Mouse (Mus musculus) liver, embryonic 14.5 days (tissue): ENCODE measurements around the gene Cdc34. TPM values are rescaled to one million over a fixed set of nuclear protein-coding genes. Genes with fewer than 3 reads are reported as not detected.

Source experiments
- ATAC-seq: fragments of 200-750 bp; cut with Nextera tagmentation; 2 replicates; pipeline ENCODE4 v1.8.0; 2017; ENCODE audit warnings: moderate number of reproducible peaks, mild to moderate bottlenecking, moderate library complexity; ENCODE audit not compliant: insufficient read depth
- DNase-seq, 3 experiments: peaks; one replicate each; pipeline ENCODE4 v3.0.0-alpha.2; 2012 to 2013; ENCODE audit warnings: low read depth in 3 of 3, low spot score in 3 of 3
- H3K27ac ChIP-seq: fragments of 300-500 bp; sonication (generic); 2 replicates; pipeline ENCODE4 v1.5.1; 2014; ENCODE audit warnings: moderate library complexity, mild to moderate bottlenecking, control low read depth, inconsistent platforms
- H3K27me3 ChIP-seq: fragments of 300-500 bp; sonication (generic); 2 replicates; pipeline ENCODE4 v1.6.1; 2014; ENCODE audit warnings: mild to moderate bottlenecking, low read length, moderate library complexity; ENCODE audit not compliant: control insufficient read depth, insufficient read depth
- H3K36me3 ChIP-seq: fragments of 300-500 bp; sonication (generic); replicated peaks from 2 replicates; pipeline ENCODE4 v1.6.1; 2014; ENCODE audit warnings: low read depth; ENCODE audit not compliant: control insufficient read depth, insufficient read depth
- H3K4me1 ChIP-seq, 2 experiments: fragments of 200-500 bp in 1 of 2; fragments of 300-500 bp in 1 of 2; sonication (generic) in 1 of 2; replicated peaks; 2 replicates each; pipeline ENCODE4 v1.6.1; 2012 to 2014; ENCODE audit warnings: antibody characterized with exemption in 1 of 2, inconsistent platforms in 1 of 2, low read length in 1 of 2; ENCODE audit not compliant: control insufficient read depth in 2 of 2, insufficient read depth in 2 of 2
- H3K4me2 ChIP-seq: fragments of 300-500 bp; sonication (generic); 2 replicates; pipeline ENCODE4 v1.6.1; 2014; ENCODE audit warnings: low read depth, mild to moderate bottlenecking, control low read depth, moderate library complexity
- H3K4me3 ChIP-seq, 2 experiments: fragments of 200-500 bp in 1 of 2; fragments of 300-500 bp in 1 of 2; sonication (generic) in 1 of 2; 2 replicates each; pipeline ENCODE4 v1.5.1; 2012 to 2014; ENCODE audit warnings: low read depth in 2 of 2, low read length in 2 of 2, mild to moderate bottlenecking in 2 of 2, control low read depth in 1 of 2, inconsistent platforms in 1 of 2, moderate library complexity in 1 of 2; ENCODE audit not compliant: insufficient read depth in 1 of 2
- H3K9ac ChIP-seq: fragments of 300-500 bp; sonication (generic); replicated peaks from 2 replicates; pipeline ENCODE4 v1.6.1; 2014; ENCODE audit warnings: mild to moderate bottlenecking, control low read depth, moderate library complexity
- H3K9me3 ChIP-seq: fragments of 300-500 bp; sonication (generic); 2 replicates; pipeline ENCODE4 v1.6.1; 2016; ENCODE audit warnings: low read length, mixed read lengths; ENCODE audit not compliant: control insufficient read depth
- CTCF ChIP-seq: IDR thresholded peaks from 2 replicates; pipeline ENCODE4 v1.5.1; 2016; ENCODE audit warnings: antibody characterized with exemption, low read depth, control low read depth
- EP300 ChIP-seq: IDR thresholded peaks from 2 replicates; pipeline ENCODE4 v1.6.1; 2016; ENCODE audit warnings: antibody characterized with exemption, low read depth
- WGBS: fragments of 180-500 bp; shearing (Covaris S2); extraction: QIAGEN DNeasy Blood & Tissue Kit; methylation state at CpG from one replicate; pipeline ENCODE4 v1.1.7; 2014; ENCODE audit not compliant: insufficient replicate concordance; 5-methylcytosine and 5-hydroxymethylcytosine counted together
- polyA plus RNA-seq, 2 experiments: library from polyadenylated mRNA; depleted of rRNA in 1 of 2; stranded (reverse) in 1 of 2; unstranded in 1 of 2; fragments of >200 nt; fragmentation: Nextera tagmentation in 1 of 2; extraction: Ambion mirVana in 1 of 2; gene quantifications; 2 replicates each; pipeline versions ENCODE4 v1.2.1 to v1.2.3; 2012 to 2014

The Cdc34 gene
- polyA plus RNA-seq, 2 experiments: 115 to 127 TPM

GRCm38 (mm10) chr10:79658829-79659228, 23.2 kb upstream of the Cdc34 start:
- Histone ChIP-seq H3K4me2 (no peak overlapping the region), H3K27me3 (no peaks in the 10 kb centered on the region; the same call in 1 of the 2 replicates), H3K9ac (no peak overlapping the region), H3K4me1 (no peaks in the 10 kb centered on the region), H3K27ac (no peak overlapping the region), H3K4me3 (no peak overlapping the region), H3K36me3 (no peaks in the 10 kb centered on the region), H3K9me3 (no peaks in the 10 kb centered on the region)
- DNase-seq (no peak), ATAC-seq (no peak)
- WGBS: 17% methylated on average over 4 of the region's 4 CpGs
- TF ChIP-seq EP300 (no peak), CTCF (peak; percentile 73)

GRCm38 (mm10) chr10:79660298-79660697, 21.7 kb upstream of the Cdc34 start:
- WGBS: 76% methylated on average over 2 of the region's 2 CpGs
- TF ChIP-seq CTCF: peak; percentile 58
- no peak for TF ChIP-seq EP300
- H3K4me3 ChIP-seq: no peak overlapping the region
- no peak overlapping the region for H3K27ac ChIP-seq
- no peaks in the 10 kb centered on the region for H3K36me3 ChIP-seq
- no peaks in the 10 kb centered on the region for H3K9me3 ChIP-seq
- DNase-seq (no peak), ATAC-seq (no peak)
- no peak overlapping the region for H3K4me2 ChIP-seq
- no peak overlapping the region for H3K9ac ChIP-seq
- no peaks in the 10 kb centered on the region; the same call in 1 of the 2 replicates for H3K27me3 ChIP-seq
- no peaks in the 10 kb centered on the region for H3K4me1 ChIP-seq

- H3K9me3 ChIP-seq: no peaks in the 10 kb centered on the region
- no peaks in the 10 kb centered on the region for H3K4me1 ChIP-seq
- WGBS: 33% methylated on average over 3 of the region's 3 CpGs
- ATAC-seq (no peak), DNase-seq (no peak)
- no peak overlapping the region for H3K27ac ChIP-seq
- no peak overlapping the region for H3K9ac ChIP-seq
- H3K4me3 ChIP-seq: no peak overlapping the region
- TF ChIP-seq CTCF: no peak
- TF ChIP-seq EP300: no peak
- H3K36me3 ChIP-seq: no peaks in the 10 kb centered on the region
- H3K4me2 ChIP-seq: no peak overlapping the region
- no peaks in the 10 kb centered on the region for H3K27me3 ChIP-seq
These were observed 20.1 kb upstream of the Cdc34 start for GRCm38 (mm10) chr10:79661861-79662260.

- Histone ChIP-seq H3K9ac (no peak within 1 kb of the TSS), H3K4me3 (no peak within 1 kb of the TSS), H3K36me3 (no peaks in the 10 kb centered on the region), H3K27ac (no peak within 1 kb of the TSS), H3K4me2 (no peak within 1 kb of the TSS), H3K9me3 (no peaks in the 10 kb centered on the region), H3K4me1 (peaks cover 0 to 5% of the 10 kb centered on the region in 2 experiments; a peak in 1 of 4 replicates), H3K27me3 (no peaks in the 10 kb centered on the region)
- TF ChIP-seq EP300 (no peak), CTCF (peak; percentile 98)
- 16% methylated on average over 13 of the region's 13 CpGs for WGBS
- no peak for ATAC-seq
- peak in 1 of 3 experiments; percentile 46 for DNase-seq
These were observed 17.8 kb upstream of the Cdc34 start, which contains the start of gene Madcam1 for GRCm38 (mm10) chr10:79664131-79664665. Gene Madcam1 (plus strand): TSS chr10:79664559.

GRCm38 (mm10) chr10:79665051-79665450, 16.9 kb upstream of the Cdc34 start:
- Histone ChIP-seq H3K27me3 (no peaks in the 10 kb centered on the region), H3K4me1 (peaks cover 1 to 6% of the 10 kb centered on the region in 2 experiments), H3K9me3 (no peaks in the 10 kb centered on the region), H3K4me2 (no peak overlapping the region), H3K27ac (no peak overlapping the region), H3K9ac (no peak overlapping the region), H3K4me3 (no peak overlapping the region), H3K36me3 (no peaks in the 10 kb centered on the region)
- TF ChIP-seq EP300 (no peak), CTCF (no peak)
- no peak for ATAC-seq
- 71% methylated on average over 8 of the region's 8 CpGs for WGBS
- no peak for DNase-seq
